Mouse (Mus musculus) kidney, postnatal 0 days (tissue): ENCODE data around the gene Mfsd2a. TPM values are rescaled to one million over a fixed set of nuclear protein-coding genes. Genes with fewer than 3 reads are reported as not detected.

ENCODE experiments used
- ATAC-seq: fragments of 200-750 bp; cut with Nextera tagmentation; replicated peaks from 2 replicates; pipeline ENCODE4 v1.8.0; 2017; ENCODE audit warnings: low read depth, moderate number of reproducible peaks, moderate TSS enrichment, moderate library complexity; ENCODE audit not compliant: low FRiP score
- DNase-seq: peaks from one replicate; pipeline ENCODE4 v3.0.0-alpha.2; 2016; ENCODE audit warnings: low spot score
- H3K27ac ChIP-seq: fragments of 300-500 bp; sonication (generic); 2 replicates; pipeline ENCODE4 v1.5.1; 2014; ENCODE audit warnings: mild to moderate bottlenecking
- H3K27me3 ChIP-seq: fragments of 300-500 bp; sonication (generic); 2 replicates; pipeline ENCODE4 v1.6.1; 2014; ENCODE audit warnings: low read length, mixed read lengths; ENCODE audit not compliant: insufficient read depth
- H3K36me3 ChIP-seq: fragments of 300-500 bp; sonication (generic); 2 replicates; pipeline ENCODE4 v1.6.1; 2014; ENCODE audit warnings: low read length, mixed read lengths; ENCODE audit not compliant: insufficient read depth
- H3K4me1 ChIP-seq: fragments of 300-500 bp; sonication (generic); replicated peaks from 2 replicates; pipeline ENCODE4 v1.6.1; 2014; ENCODE audit warnings: antibody characterized with exemption, low read length, mixed read lengths; ENCODE audit not compliant: insufficient read depth
- H3K4me2 ChIP-seq: fragments of 300-500 bp; sonication (generic); 2 replicates; pipeline ENCODE4 v1.6.1; 2014; ENCODE audit warnings: mild to moderate bottlenecking, low read length, moderate library complexity, mixed read lengths
- H3K4me3 ChIP-seq: fragments of 300-500 bp; sonication (generic); replicated peaks from 2 replicates; pipeline ENCODE4 v1.5.1; 2014; ENCODE audit warnings: low read depth, low read length
- H3K9ac ChIP-seq: fragments of 300-500 bp; sonication (generic); 2 replicates; pipeline ENCODE4 v1.6.1; 2014; ENCODE audit warnings: low read depth, low read length
- H3K9me3 ChIP-seq: fragments of 300-500 bp; sonication (generic); replicated peaks from 2 replicates; pipeline ENCODE4 v1.6.1; 2016; ENCODE audit warnings: low read length, inconsistent platforms, mixed read lengths
- CTCF ChIP-seq: IDR thresholded peaks from 2 replicates; pipeline ENCODE4 v1.5.1; 2016; ENCODE audit warnings: antibody characterized with exemption, low read depth, mild to moderate bottlenecking, moderate library complexity
- WGBS: fragments of 180-500 bp; shearing (Covaris S2); extraction: QIAGEN DNeasy Blood & Tissue Kit; methylation state at CpG from one replicate; pipeline ENCODE4 v1.1.7; 2014; 5-methylcytosine and 5-hydroxymethylcytosine counted together
- polyA plus RNA-seq: library from polyadenylated mRNA; unstranded; fragments of >200 nt; fragmentation: Nextera tagmentation; extraction: Ambion mirVana; gene quantifications from 2 replicates; pipeline ENCODE4 v1.2.1, GENCODE M21; 2015

Gene Mfsd2a
- 1.8 and 2.1 TPM in 2 replicates for polyA plus RNA-seq

GRCm38 (mm10) chr4:122961100-122961567 is at the start of gene Mfsd2a:
Mfsd2a (minus strand) TSS chr4:122961188.
- peak; percentile 53 for ATAC-seq
- peak; percentile 58 for DNase-seq
- no peaks in the 10 kb centered on the region for H3K27me3 ChIP-seq
- 0 out of 2 replicates have a peak within 1 kb of the TSS, but pooled peaks have one; percentile 35 for H3K9ac ChIP-seq
- H3K36me3 ChIP-seq: no peaks in the 10 kb centered on the region
- H3K4me1 ChIP-seq: peaks cover 14% of the 10 kb centered on the region
- peak within 1 kb of the TSS; percentile 94 for H3K4me2 ChIP-seq
- WGBS: under 1% methylated on average over 27 of the region's 27 CpGs
- no peak for TF ChIP-seq CTCF
- peak within 1 kb of the TSS; percentile 46 for H3K4me3 ChIP-seq
- no peaks in the 10 kb centered on the region for H3K9me3 ChIP-seq
- H3K27ac ChIP-seq: no peak within 1 kb of the TSS

DNA sequence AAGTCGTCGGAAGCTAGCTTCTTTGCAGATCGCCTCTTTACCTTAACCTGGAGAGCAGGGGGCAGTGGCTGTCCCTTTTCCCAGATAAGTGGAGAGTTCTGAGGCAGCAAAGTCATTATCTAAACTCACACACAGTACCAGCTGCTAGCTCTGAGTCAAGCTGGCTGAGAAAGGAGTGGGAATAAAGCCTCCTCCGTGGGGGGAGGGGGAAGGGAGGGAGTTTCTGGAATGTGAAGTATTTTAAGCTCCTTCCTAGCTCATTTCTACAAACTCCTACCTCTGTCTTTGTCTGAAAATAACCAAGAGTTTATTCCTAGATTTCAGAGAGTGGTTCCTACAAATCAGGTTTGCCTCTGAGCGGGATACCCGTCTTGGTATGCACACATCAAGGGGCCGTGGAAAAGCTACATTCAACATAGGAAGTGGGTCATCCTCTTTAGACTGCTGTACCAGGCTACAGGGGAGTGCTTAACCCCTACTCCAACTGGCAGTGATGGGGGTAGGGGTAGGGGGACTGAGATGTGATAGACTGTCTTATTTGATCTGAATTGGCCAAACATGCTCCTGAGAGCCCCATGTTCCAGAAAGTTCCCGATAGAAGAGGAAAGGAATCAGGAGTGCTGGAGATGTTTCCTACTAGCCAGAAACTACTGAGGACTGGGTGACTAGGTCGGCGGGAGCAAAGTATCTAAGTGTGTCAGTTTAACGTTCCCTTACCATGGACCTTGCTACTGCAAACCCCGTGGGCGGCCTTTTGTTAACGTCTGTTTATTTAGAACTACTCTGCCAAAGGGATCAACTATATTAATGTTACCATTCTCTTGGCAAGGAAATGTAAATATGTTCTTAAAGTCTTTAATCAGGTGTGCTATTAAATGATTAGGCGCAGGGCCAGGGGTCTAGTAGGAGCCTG is 44.3 kb upstream of the Mfsd2a start:
- Histone ChIP-seq H3K27me3 (no peaks in the 10 kb centered on the region), H3K9ac (no peak overlapping the region), H3K36me3 (no peaks in the 10 kb centered on the region), H3K27ac (no peak overlapping the region), H3K4me1 (peaks cover 5% of the 10 kb centered on the region; the same call in 1 of the 2 replicates), H3K4me3 (no peak overlapping the region), H3K9me3 (no peaks in the 10 kb centered on the region), H3K4me2 (no peak overlapping the region)
- no peak for ATAC-seq
- WGBS: 39% methylated on average over 15 of the region's 15 CpGs
- TF ChIP-seq CTCF: no peak
- peak; percentile 55 for DNase-seq

GRCm38 (mm10) chr4:123000617-123001342 is 39.8 kb upstream of the Mfsd2a start:
- Histone ChIP-seq H3K4me1 (peaks cover 12% of the 10 kb centered on the region; the same call in 1 of the 2 replicates), H3K4me3 (no peak overlapping the region), H3K9me3 (no peaks in the 10 kb centered on the region), H3K36me3 (no peaks in the 10 kb centered on the region), H3K27me3 (peaks cover 3% of the 10 kb centered on the region; the same call in 1 of the 2 replicates), H3K9ac (no peak overlapping the region), H3K4me2 (no peak overlapping the region), H3K27ac (no peak overlapping the region)
- no peak for ATAC-seq
- TF ChIP-seq CTCF: no peak
- WGBS: 73% methylated on average over 17 of the region's 17 CpGs
- DNase-seq: no peak

DNA sequence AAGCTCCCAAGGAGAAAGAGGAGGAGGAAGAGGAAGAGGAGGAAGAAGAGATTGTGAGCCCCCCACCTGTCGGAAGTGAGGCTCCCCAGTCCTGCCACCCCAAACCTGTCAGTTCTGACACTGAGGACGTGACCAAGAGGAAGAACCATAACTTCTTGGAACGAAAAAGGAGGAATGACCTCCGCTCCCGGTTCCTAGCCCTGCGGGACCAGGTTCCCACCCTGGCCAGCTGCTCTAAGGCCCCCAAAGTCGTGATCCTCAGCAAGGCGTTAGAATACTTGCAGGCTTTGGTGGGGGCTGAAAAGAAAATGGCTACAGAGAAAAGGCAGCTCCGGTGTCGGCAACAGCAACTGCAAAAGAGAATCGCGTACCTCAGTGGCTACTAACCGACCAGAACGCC is 39.1 kb upstream of the Mfsd2a start:
- ATAC-seq (no peak), DNase-seq (no peak)
- Histone ChIP-seq H3K4me2 (no peak overlapping the region), H3K36me3 (no peaks in the 10 kb centered on the region), H3K4me3 (no peak overlapping the region), H3K9me3 (no peaks in the 10 kb centered on the region), H3K27ac (no peak overlapping the region), H3K4me1 (peaks cover 8% of the 10 kb centered on the region; the same call in 1 of the 2 replicates), H3K27me3 (peaks cover 3% of the 10 kb centered on the region; the same call in 1 of the 2 replicates), H3K9ac (no peak overlapping the region)
- WGBS: 71% methylated on average over 14 of the region's 14 CpGs
- TF ChIP-seq CTCF: no peak

DNA sequence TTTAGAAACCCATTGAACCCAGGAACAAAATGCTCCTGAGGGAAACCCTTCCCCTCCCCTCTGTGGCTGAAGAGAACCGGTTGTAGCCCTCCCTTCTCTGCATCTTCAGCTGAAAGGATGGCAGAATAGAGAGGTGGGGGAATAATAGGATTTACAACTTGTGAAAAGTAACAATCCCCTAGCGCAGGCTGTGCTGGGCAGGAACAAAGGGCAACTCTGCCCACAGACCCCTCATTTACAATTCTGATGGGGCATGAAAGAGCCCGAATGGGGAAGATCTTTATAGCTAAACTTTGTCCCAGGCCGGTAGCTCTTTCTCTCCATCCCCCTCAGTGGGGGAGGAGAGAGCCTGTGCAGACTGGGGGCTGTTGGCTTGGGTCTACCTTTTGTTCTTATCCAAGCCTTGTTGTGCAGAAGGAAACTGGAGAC is 38.3 kb upstream of the Mfsd2a start:
- H3K9ac ChIP-seq: no peak overlapping the region
- H3K4me1 ChIP-seq: peaks cover 7% of the 10 kb centered on the region; the same call in 1 of the 2 replicates
- H3K36me3 ChIP-seq: no peaks in the 10 kb centered on the region
- no peak for TF ChIP-seq CTCF
- H3K4me3 ChIP-seq: no peak overlapping the region
- DNase-seq: no peak
- no peak for ATAC-seq
- no peak overlapping the region for H3K27ac ChIP-seq
- H3K27me3 ChIP-seq: peaks cover 3% of the 10 kb centered on the region; the same call in 1 of the 2 replicates
- H3K4me2 ChIP-seq: no peak overlapping the region
- H3K9me3 ChIP-seq: no peaks in the 10 kb centered on the region
- 15% methylated on average over 4 of the region's 4 CpGs for WGBS
